Mouse (Mus musculus): ENCODE measurements around the gene Cacna1c. TPM values are rescaled to one million over a fixed set of nuclear protein-coding genes. Genes with fewer than 3 reads are reported as not detected.
A peak's percentile ranks its signal among the peaks of the same experiment; 100 is the strongest.

Gene Cacna1c
- polyA plus RNA-seq, 1 experiment from 2014 or later: 8.7 TPM

DNA sequence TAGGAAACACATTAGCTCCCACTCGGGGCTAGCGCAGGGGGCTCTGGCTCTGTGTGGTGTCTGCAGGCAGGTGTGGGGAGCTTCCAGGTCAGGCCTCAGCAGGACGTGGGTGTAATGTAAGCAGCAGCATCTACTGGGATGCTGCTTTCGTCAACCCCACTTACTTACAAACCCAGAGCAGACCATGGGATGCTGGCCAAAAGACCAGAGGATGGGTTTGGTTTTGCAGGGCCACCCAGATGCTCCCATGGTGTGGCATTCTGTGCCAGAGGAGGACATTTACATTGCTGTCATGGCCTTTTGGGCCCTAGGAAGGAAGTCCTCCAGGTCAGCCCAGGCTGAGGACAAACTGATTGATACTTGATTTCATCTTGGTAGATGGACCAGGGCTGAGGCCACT, 521.4 kb downstream of the Cacna1c start:
- H3K36me3 ChIP-seq (ENCODE audit: control insufficient read depth, insufficient read depth, low read length): no peaks in the 10 kb centered on the region
- H3K4me1 ChIP-seq (ENCODE audit: control insufficient read depth, insufficient read depth, low read length): no peaks in the 10 kb centered on the region
- H3K4me2 ChIP-seq (ENCODE audit: low read depth, severe bottlenecking): no peak overlapping the region
- DNase-seq (ENCODE audit: low spot score): no peak
- no peak overlapping the region for H3K4me3 ChIP-seq (ENCODE audit: low read depth, low read length)
- no peaks in the 10 kb centered on the region for H3K27me3 ChIP-seq (ENCODE audit: control insufficient read depth, insufficient read depth, low read length)
- WGBS: 85% methylated on average over 4 of the region's 4 CpGs
- ATAC-seq (ENCODE audit: insufficient number of reproducible peaks, low FRiP score, low TSS enrichment, low read depth): no peak
- H3K9ac ChIP-seq (ENCODE audit: low read length): no peak overlapping the region
- H3K9me3 ChIP-seq (ENCODE audit: control insufficient read depth, low read length): no peaks in the 10 kb centered on the region
- no peak overlapping the region for H3K27ac ChIP-seq (replicated peaks; ENCODE audit: low read depth, low read length)

- Histone ChIP-seq H3K9ac (ENCODE audit: low read length) (no peak overlapping the region), H3K4me1 (ENCODE audit: control insufficient read depth, insufficient read depth, low read length) (no peaks in the 10 kb centered on the region), H3K4me3 (ENCODE audit: low read depth, low read length) (no peak overlapping the region), H3K27ac (replicated peaks; ENCODE audit: low read depth, low read length) (no peak overlapping the region), H3K4me2 (ENCODE audit: low read depth, severe bottlenecking) (no peak overlapping the region), H3K36me3 (ENCODE audit: control insufficient read depth, insufficient read depth, low read length) (no peaks in the 10 kb centered on the region), H3K27me3 (ENCODE audit: control insufficient read depth, insufficient read depth, low read length) (no peaks in the 10 kb centered on the region), H3K9me3 (ENCODE audit: control insufficient read depth, low read length) (no peaks in the 10 kb centered on the region)
- WGBS: 83% methylated on average over 12 of the region's 12 CpGs
- ATAC-seq (ENCODE audit: insufficient number of reproducible peaks, low FRiP score, low TSS enrichment, low read depth) (no peak), DNase-seq (ENCODE audit: low spot score) (no peak)
Observed at GRCm38 (mm10) chr6:118673974-118674695, 522.1 kb downstream of the Cacna1c start.

DNA sequence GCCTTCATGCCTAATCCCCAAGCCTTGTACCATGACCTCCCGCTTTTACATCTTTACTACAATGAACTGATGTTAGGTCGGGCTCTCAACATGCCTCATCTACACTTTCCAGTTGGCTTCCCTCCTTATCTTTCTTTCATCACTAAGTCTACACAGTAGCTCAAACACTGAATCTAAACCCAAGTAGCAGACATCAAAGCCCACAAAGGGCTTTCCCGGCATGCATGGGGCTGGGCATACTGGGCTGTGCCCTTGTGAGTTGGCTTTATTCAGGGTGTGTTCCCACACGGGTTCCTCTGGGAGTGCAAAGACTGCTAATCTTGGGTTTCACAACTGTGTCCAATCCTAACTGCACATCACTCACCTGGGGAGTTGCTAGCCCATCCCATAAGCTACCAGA, 542.9 kb downstream of the Cacna1c start:
- H3K27ac ChIP-seq (replicated peaks; ENCODE audit: low read depth, low read length): no peak overlapping the region
- H3K27me3 ChIP-seq (ENCODE audit: control insufficient read depth, insufficient read depth, low read length): no peaks in the 10 kb centered on the region
- H3K36me3 ChIP-seq (ENCODE audit: control insufficient read depth, insufficient read depth, low read length): no peaks in the 10 kb centered on the region; the same call in 1 of the 2 replicates
- ATAC-seq (ENCODE audit: insufficient number of reproducible peaks, low FRiP score, low TSS enrichment, low read depth) (no peak), DNase-seq (ENCODE audit: low spot score) (no peak)
- H3K9me3 ChIP-seq (ENCODE audit: control insufficient read depth, low read length): no peaks in the 10 kb centered on the region
- H3K9ac ChIP-seq (ENCODE audit: low read length): no peak overlapping the region
- H3K4me1 ChIP-seq (ENCODE audit: control insufficient read depth, insufficient read depth, low read length): no peaks in the 10 kb centered on the region
- 92% methylated on average over 4 of the region's 4 CpGs for WGBS
- no peak overlapping the region for H3K4me2 ChIP-seq (ENCODE audit: low read depth, severe bottlenecking)
- H3K4me3 ChIP-seq (ENCODE audit: low read depth, low read length): no peak overlapping the region

DNA sequence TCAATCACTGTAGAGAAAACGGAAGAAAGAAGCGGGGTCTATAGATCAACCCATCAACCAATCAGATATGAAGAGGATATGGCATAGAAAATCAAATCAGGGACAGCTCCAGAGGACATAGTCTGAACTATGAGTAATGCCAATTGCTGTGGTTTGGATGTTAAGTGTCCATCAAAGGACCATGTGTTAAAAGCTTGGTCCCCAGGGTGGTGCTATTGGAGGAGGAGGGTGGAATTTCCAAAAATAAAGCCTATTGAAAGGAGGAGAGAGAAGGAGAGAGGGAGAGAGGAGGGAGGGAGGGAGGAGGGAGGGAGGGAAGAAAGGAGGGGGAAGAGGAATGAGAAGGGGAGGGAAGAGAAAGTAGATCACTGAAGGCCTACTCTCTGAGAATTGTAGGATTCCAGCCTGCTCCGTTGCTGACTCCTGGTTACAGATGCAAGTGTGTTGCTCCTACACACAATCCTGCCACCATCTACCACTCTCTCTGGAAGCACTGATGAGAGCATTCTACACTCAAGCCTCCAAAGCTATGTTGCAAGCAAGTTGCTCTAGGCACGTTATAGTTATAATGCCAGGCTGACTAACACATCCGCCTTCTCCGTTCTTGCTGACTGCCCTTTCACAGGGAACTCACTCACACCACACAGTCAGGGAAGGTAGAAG, 547.0 kb downstream of the Cacna1c start:
- no peak for ATAC-seq (ENCODE audit: insufficient number of reproducible peaks, low FRiP score, low TSS enrichment, low read depth)
- WGBS: 95% methylated on average over 6 of the region's 6 CpGs

GRCm38 (mm10) chr6:118646265-118647061, 549.8 kb downstream of the Cacna1c start:
- H3K9ac ChIP-seq (ENCODE audit: low read length): no peak overlapping the region
- WGBS: 59% methylated on average over 14 of the region's 14 CpGs
- H3K4me3 ChIP-seq (ENCODE audit: low read depth, low read length): no peak overlapping the region

More for the DNA sequence above, 547.0 kb downstream of the Cacna1c start:
- H3K36me3 ChIP-seq (ENCODE audit: control insufficient read depth, insufficient read depth, low read length): no peaks in the 10 kb centered on the region; the same call in 1 of the 2 replicates
- H3K4me3 ChIP-seq (ENCODE audit: low read depth, low read length): no peak overlapping the region
- H3K27ac ChIP-seq (replicated peaks; ENCODE audit: low read depth, low read length): no peak overlapping the region
- DNase-seq (ENCODE audit: low spot score): no peak
- no peaks in the 10 kb centered on the region for H3K4me1 ChIP-seq (ENCODE audit: control insufficient read depth, insufficient read depth, low read length)
- H3K4me2 ChIP-seq (ENCODE audit: low read depth, severe bottlenecking): no peak overlapping the region
- no peaks in the 10 kb centered on the region for H3K9me3 ChIP-seq (ENCODE audit: control insufficient read depth, low read length)
- H3K9ac ChIP-seq (ENCODE audit: low read length): no peak overlapping the region
- no peaks in the 10 kb centered on the region for H3K27me3 ChIP-seq (ENCODE audit: control insufficient read depth, insufficient read depth, low read length)

DNA sequence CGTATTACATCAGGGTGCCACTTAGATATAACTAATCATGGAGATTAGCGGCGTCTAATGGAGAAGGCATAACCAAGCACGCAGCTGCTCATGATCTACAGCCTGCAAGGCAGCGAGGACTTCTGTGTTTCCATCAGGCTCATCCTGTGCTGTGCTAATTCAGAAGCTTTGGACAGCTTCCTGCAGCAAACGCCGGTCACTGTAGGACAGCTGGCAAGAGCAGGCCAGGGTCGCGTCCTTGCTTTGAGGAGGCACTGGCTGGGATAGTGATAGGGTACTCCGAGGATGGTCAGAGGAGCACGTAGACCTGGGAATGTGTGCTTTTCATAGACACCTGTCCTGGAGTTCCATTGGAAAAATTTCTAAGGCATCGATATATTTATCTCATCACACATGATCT, 551.4 kb downstream of the Cacna1c start:
- H3K27me3 ChIP-seq (ENCODE audit: control insufficient read depth, insufficient read depth, low read length): no peaks in the 10 kb centered on the region
- no peak overlapping the region for H3K4me3 ChIP-seq (ENCODE audit: low read depth, low read length)
- no peaks in the 10 kb centered on the region for H3K9me3 ChIP-seq (ENCODE audit: control insufficient read depth, low read length)
- H3K27ac ChIP-seq (replicated peaks; ENCODE audit: low read depth, low read length): no peak overlapping the region
- no peak for DNase-seq (ENCODE audit: low spot score)
- no peaks in the 10 kb centered on the region for H3K36me3 ChIP-seq (ENCODE audit: control insufficient read depth, insufficient read depth, low read length)
- H3K4me1 ChIP-seq (ENCODE audit: control insufficient read depth, insufficient read depth, low read length): no peaks in the 10 kb centered on the region; the same call in 1 of the 2 replicates
- no peak overlapping the region for H3K9ac ChIP-seq (ENCODE audit: low read length)
- ATAC-seq (ENCODE audit: insufficient number of reproducible peaks, low FRiP score, low TSS enrichment, low read depth): no peak
- no peak overlapping the region for H3K4me2 ChIP-seq (ENCODE audit: low read depth, severe bottlenecking)
- WGBS: 90% methylated on average over 12 of the region's 12 CpGs

More at GRCm38 (mm10) chr6:118646265-118647061, 549.8 kb downstream of the Cacna1c start:
- ATAC-seq (ENCODE audit: insufficient number of reproducible peaks, low FRiP score, low TSS enrichment, low read depth) (no peak), DNase-seq (ENCODE audit: low spot score) (peak; percentile 87)
- H3K4me2 ChIP-seq (ENCODE audit: low read depth, severe bottlenecking): no peak overlapping the region
- H3K36me3 ChIP-seq (ENCODE audit: control insufficient read depth, insufficient read depth, low read length): no peaks in the 10 kb centered on the region; the same call in 1 of the 2 replicates
- no peaks in the 10 kb centered on the region for H3K27me3 ChIP-seq (ENCODE audit: control insufficient read depth, insufficient read depth, low read length)
- no peaks in the 10 kb centered on the region for H3K9me3 ChIP-seq (ENCODE audit: control insufficient read depth, low read length)
- no peak overlapping the region for H3K27ac ChIP-seq (replicated peaks; ENCODE audit: low read depth, low read length)
- no peaks in the 10 kb centered on the region for H3K4me1 ChIP-seq (ENCODE audit: control insufficient read depth, insufficient read depth, low read length)

DNA sequence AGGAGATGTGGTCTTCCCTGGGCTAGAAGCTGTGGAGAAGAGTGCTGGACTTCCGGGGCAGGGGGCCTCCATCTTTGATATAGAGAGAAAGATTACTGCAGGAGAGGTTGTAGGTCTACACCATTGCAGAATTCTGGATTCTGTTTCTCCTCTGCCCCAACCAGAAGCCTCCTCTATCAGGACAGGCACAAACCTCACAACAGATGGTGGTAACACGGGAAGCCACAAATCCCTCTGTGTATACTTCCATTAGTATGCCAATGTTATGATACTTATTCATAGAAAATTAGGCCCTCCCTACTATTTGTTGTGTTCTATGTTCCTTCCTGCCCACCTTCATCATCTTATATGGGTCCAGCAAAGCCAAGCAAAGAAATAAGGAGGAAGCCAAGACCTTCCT, 552.7 kb downstream of the Cacna1c start:
- ATAC-seq (ENCODE audit: insufficient number of reproducible peaks, low FRiP score, low TSS enrichment, low read depth) (no peak), DNase-seq (ENCODE audit: low spot score) (no peak)
- Histone ChIP-seq H3K9ac (ENCODE audit: low read length) (no peak overlapping the region), H3K27me3 (ENCODE audit: control insufficient read depth, insufficient read depth, low read length) (no peaks in the 10 kb centered on the region), H3K4me1 (ENCODE audit: control insufficient read depth, insufficient read depth, low read length) (peaks cover 4% of the 10 kb centered on the region; the same call in 1 of the 2 replicates), H3K4me3 (ENCODE audit: low read depth, low read length) (no peak overlapping the region), H3K36me3 (ENCODE audit: control insufficient read depth, insufficient read depth, low read length) (no peaks in the 10 kb centered on the region), H3K4me2 (ENCODE audit: low read depth, severe bottlenecking) (no peak overlapping the region), H3K27ac (replicated peaks; ENCODE audit: low read depth, low read length) (no peak overlapping the region), H3K9me3 (ENCODE audit: control insufficient read depth, low read length) (no peaks in the 10 kb centered on the region)
- 91% methylated on average over 2 of the region's 2 CpGs for WGBS

DNA sequence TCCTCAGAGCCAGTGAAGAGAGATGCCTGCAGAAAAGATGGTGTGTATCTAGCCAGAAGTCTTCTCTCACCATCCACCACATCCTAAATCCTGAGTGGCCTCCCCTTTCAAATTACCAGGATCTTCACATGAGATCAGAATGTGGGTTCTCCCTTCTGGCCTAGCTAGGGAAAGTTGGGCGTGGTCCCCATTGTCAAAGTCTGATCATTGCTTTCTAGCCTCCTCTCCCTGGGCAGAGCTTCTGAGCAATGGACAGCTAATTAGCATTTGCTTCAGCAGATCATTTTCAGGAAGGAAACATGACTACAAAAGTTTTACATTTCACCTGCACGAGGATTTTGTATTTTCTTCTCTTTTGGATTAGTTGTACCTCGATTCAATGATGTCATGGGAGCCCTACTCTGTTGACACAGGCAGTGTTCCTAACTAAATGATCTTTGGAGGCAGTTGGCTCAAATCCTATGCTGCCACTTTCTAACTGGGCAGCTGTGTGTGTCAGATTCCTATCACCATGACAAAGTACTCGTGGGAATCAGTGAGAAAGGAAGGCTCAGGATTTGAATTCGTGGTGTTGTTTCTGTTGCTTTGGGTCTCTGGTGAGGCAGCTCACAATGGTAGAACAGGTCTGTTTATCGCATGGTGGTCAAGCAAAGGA, 554.4 kb downstream of the Cacna1c start:
- Histone ChIP-seq H3K4me2 (ENCODE audit: low read depth, severe bottlenecking) (no peak overlapping the region), H3K9ac (ENCODE audit: low read length) (no peak overlapping the region), H3K9me3 (ENCODE audit: control insufficient read depth, low read length) (peaks cover 3% of the 10 kb centered on the region; the same call in 1 of the 2 replicates), H3K27me3 (ENCODE audit: control insufficient read depth, insufficient read depth, low read length) (no peaks in the 10 kb centered on the region), H3K27ac (replicated peaks; ENCODE audit: low read depth, low read length) (no peak overlapping the region), H3K36me3 (ENCODE audit: control insufficient read depth, insufficient read depth, low read length) (peaks cover 3% of the 10 kb centered on the region; the same call in 1 of the 2 replicates), H3K4me3 (ENCODE audit: low read depth, low read length) (no peak overlapping the region), H3K4me1 (ENCODE audit: control insufficient read depth, insufficient read depth, low read length) (peaks cover 4% of the 10 kb centered on the region; the same call in 1 of the 2 replicates)
- DNase-seq (ENCODE audit: low spot score) (no peak), ATAC-seq (ENCODE audit: insufficient number of reproducible peaks, low FRiP score, low TSS enrichment, low read depth) (no peak)
- WGBS: 86% methylated on average over 6 of the region's 6 CpGs

Data from limb, embryonic 11.5 days (tissue).